Mouse (Mus musculus) right cerebral cortex, postnatal 25 days (tissue): ENCODE data around the gene Itgb2l.
"Not testable (repeated sequence)": the region's sequence is repeated elsewhere in the genome, so short reads cannot be mapped to it uniquely, and the experiment has no call there.

Experiments used
- DNase-seq: peaks from one replicate; pipeline ENCODE4 v3.0.0; 2022

Itgb2l gene

GRCm38 (mm10) chr16:96443468-96443867, at the start of gene Itgb2l:
TSS of gene Itgb2l (minus strand) at chr16:96443619.
- no peak for DNase-seq

- no peak for DNase-seq
Measured at GRCm38 (mm10) chr16:96491530-96491929, 48.1 kb upstream of the Itgb2l start.

GRCm38 (mm10) chr16:96488038-96488437, 44.6 kb upstream of the Itgb2l start:
- DNase-seq: no peak

- no peak for DNase-seq
Measured at GRCm38 (mm10) chr16:96487007-96487684, 43.7 kb upstream of the Itgb2l start.

GRCm38 (mm10) chr16:96481791-96482190, 38.4 kb upstream of the Itgb2l start:
- no peak for DNase-seq

GRCm38 (mm10) chr16:96474185-96474584, 30.8 kb upstream of the Itgb2l start:
- DNase-seq: no peak

- no peak for DNase-seq
Measured at GRCm38 (mm10) chr16:96472816-96473215, 29.4 kb upstream of the Itgb2l start.

GRCm38 (mm10) chr16:96472361-96472760, 28.9 kb upstream of the Itgb2l start:
- DNase-seq: no peak

- no peak for DNase-seq
Measured at GRCm38 (mm10) chr16:96469640-96470039, 26.2 kb upstream of the Itgb2l start.

GRCm38 (mm10) chr16:96468698-96469097, 25.3 kb upstream of the Itgb2l start:
- DNase-seq: peak; percentile 69

- no peak for DNase-seq
Measured at GRCm38 (mm10) chr16:96468011-96468410, 24.6 kb upstream of the Itgb2l start.

- peak; percentile 91 for DNase-seq
Measured at GRCm38 (mm10) chr16:96467445-96467844, 24.0 kb upstream of the Itgb2l start, which contains the start of gene Pcp4. TSS of gene Pcp4 (plus strand) at chr16:96467606.

- no peak for DNase-seq
Measured at GRCm38 (mm10) chr16:96460788-96461187, 17.4 kb upstream of the Itgb2l start.

GRCm38 (mm10) chr16:96459356-96459755, 15.9 kb upstream of the Itgb2l start:
- DNase-seq: no peak

GRCm38 (mm10) chr16:96457612-96458011, 14.2 kb upstream of the Itgb2l start:
- no peak for DNase-seq

GRCm38 (mm10) chr16:96454086-96454485, 10.7 kb upstream of the Itgb2l start:
- no peak for DNase-seq

- not testable (repeated sequence) for DNase-seq
Measured at GRCm38 (mm10) chr16:96450871-96451270, 7.5 kb upstream of the Itgb2l start.

- DNase-seq: no peak
Measured at GRCm38 (mm10) chr16:96441826-96442225, 1.6 kb downstream of the Itgb2l start.

GRCm38 (mm10) chr16:96440871-96441270, 2.5 kb downstream of the Itgb2l start:
- no peak for DNase-seq

GRCm38 (mm10) chr16:96439682-96440081, 3.7 kb downstream of the Itgb2l start:
- no peak for DNase-seq

- no peak for DNase-seq
Measured at GRCm38 (mm10) chr16:96438946-96439345, 4.5 kb downstream of the Itgb2l start.

- no peak for DNase-seq
Measured at GRCm38 (mm10) chr16:96434024-96434785, 9.2 kb downstream of the Itgb2l start.

GRCm38 (mm10) chr16:96433266-96433665, 10.2 kb downstream of the Itgb2l start:
- DNase-seq: no peak

- no peak for DNase-seq
Measured at GRCm38 (mm10) chr16:96429046-96429445, 14.4 kb downstream of the Itgb2l start.
